Comparison of ENCODE assay signal across 18 mouse cellular contexts in genomic region chr4:94446604-94447003, GRCm38 (mm10).
A peak's percentile ranks its signal among the peaks of the same experiment; 100 is the strongest.
DNase-seq lines count a peak whose midpoint lies in the region.
"Had no signal": no experiment of that assay in that cellular context is flagged by ENCODE, and none has a peak within 500 bp of the region (broad histone marks: within the 10 kb centered on the region; RNA-seq: fewer than 3 reads in every experiment).

No protein-coding gene starts in this region.

- peak; percentile 57 for DNase-seq in ovary, adult 18-20 months (ENCODE audit: low spot score)
- DNase-seq in ovary, postnatal 10 days (ENCODE audit: low spot score): no peak
- DNase-seq in adrenal gland, adult 2 months: peak; percentile 38
- DNase-seq in adrenal gland, postnatal 36 days: peak; percentile 49 to 55
- no peak for DNase-seq in layer of hippocampus, adult 11-12 months (ENCODE audit: low spot score)
- no peak for DNase-seq in frontal cortex, postnatal 10 days (ENCODE audit: low spot score in 2 of 2)
- DNase-seq in cerebellum, adult 8-10 months: no peak
- DNase-seq: B cell, adult 2 months; cerebellum, adult 9-11 months; embryo, embryonic 11 days; gastrocnemius, adult 2 months; heart, adult 2 months; heart, postnatal 10 days; kidney, postnatal 25 days; liver, postnatal 0 days; lung, postnatal 36 days; right cerebral cortex, postnatal 4 days; thymus, postnatal 4 days had no signal

Comparison
In these comparisons a context has a peak if more than half of its experiments do, and no peak if none do; other contexts are left out.
1. DNase-seq: peak in ovary, adult 18-20 months (single experiment), adrenal gland, adult 2 months (single experiment) and adrenal gland, postnatal 36 days (2 of 2); none in ovary, postnatal 10 days (single experiment), layer of hippocampus, adult 11-12 months (single experiment), frontal cortex, postnatal 10 days (0 of 2) and cerebellum, adult 8-10 months (single experiment).